Mouse (Mus musculus): Measurements from ENCODE around the gene Uck1.

DNA sequence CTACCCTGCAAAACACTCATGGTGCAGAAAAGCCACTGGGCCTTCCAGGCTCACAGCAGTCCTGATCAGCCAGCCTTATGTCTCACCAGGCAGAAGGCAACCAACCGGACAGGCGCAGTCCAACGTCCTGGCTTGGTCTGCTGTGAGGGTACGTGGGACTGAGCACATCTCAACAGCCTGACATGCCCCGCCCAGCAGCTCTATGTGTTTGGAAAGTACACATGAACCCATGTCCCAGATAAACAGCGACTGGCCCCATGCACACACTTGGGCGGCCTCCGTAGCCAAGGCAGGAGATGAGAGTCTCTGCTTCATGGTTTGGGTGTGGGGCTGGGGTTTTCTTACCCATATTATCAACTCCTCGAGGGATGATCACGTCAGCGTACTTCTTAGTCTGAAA lies 3.7 kb downstream of the Uck1 start:
- no peak for TF ChIP-seq CTCF (IDR thresholded peaks at IDR 0.05)
- no peak for TF ChIP-seq EP300 (IDR thresholded peaks at IDR 0.05)

Measured in lung, postnatal 0 days (tissue).